Mouse (Mus musculus): ENCODE results near the gene Lhx4. TPM values are rescaled to one million over a fixed set of nuclear protein-coding genes. Genes with fewer than 3 reads are reported as not detected.

Lhx4 gene
- total RNA-seq (2023), result not detected in 2 replicates

DNA sequence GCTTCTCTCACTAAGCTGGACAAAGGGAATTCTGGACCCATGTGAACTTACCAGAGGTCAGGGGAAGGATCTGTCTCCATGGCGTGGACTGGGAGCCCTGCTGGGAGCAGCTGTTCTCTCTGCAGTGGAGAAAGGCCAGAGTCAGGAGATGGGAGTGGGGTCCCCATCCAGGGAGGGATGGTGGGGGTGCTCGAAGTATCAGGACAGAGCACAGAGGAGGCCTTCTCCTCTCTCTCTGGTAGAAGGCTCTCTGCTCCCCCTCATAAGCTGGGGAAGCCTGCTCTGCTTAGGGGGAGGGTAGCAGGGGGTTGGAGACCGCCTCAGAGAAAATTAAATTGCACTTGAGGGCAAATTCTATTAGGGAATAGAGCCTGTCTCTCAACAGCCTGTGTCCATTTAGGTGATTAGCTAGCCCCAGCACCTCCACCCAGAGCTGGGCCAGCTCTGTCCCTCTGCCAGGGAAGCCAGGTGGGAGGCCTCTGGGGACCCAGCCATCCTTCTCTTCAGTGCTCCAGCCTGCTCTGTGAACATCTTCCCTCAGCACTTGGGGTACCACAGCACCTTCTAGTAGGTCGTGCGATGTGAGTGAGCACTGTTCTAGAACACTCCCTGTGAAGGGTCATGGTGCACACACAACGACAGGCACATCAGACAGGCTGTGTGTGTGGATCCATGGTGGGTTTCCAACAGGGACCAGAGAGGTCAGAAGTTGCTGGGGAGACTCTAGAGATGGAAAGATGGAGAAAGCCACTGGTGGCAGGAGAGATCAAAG, at the start of gene Lhx4:
Lhx4 (minus strand) TSS at position 201 of the 772 bp plus-strand sequence.

Other genes with a start within 250 kb of the Lhx4 start
- 30.7 and 32.4 TPM in 2 replicates for gene Acbd6, start 193.6 kb downstream of the Lhx4 start, total RNA-seq (2023)
- gene Qsox1, start 61.2 kb upstream of the Lhx4 start, total RNA-seq (2023), result 100 and 116 TPM in 2 replicates
- 61.8 and 75.6 TPM in 2 replicates for gene Cep350, start 221.6 kb upstream of the Lhx4 start, total RNA-seq (2023)